Mouse (Mus musculus): Measurements from ENCODE around the gene Arhgap17.

DNA sequence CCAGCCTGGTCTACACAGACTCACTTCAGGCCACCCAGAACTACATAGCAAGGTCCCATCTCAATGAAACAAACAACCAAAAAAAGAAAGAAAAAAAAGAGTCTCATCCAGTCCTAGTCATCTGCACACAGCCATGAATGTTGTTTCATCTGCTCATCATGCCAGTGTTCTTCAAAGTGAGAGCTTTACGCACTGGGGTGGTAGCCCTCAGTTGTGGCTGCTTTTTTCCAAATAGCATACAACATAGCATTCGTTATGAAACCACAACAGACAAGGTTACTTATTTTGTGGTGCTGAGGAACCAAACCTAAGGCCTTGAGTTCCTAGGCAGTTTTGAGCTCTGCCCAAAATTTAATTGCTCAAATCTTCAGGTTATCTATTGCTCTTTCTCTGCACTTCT lies 14.9 kb downstream of the Arhgap17 start:
- no peak for TF ChIP-seq CTCF (IDR thresholded peaks at IDR 0.05; ENCODE audit: low read depth)
- TF ChIP-seq EP300 (IDR thresholded peaks at IDR 0.05; ENCODE audit: low read depth) = no peak

Measured in liver, postnatal 0 days (tissue).